21 mouse cellular contexts compared by ENCODE assay signal in the genomic region with DNA sequence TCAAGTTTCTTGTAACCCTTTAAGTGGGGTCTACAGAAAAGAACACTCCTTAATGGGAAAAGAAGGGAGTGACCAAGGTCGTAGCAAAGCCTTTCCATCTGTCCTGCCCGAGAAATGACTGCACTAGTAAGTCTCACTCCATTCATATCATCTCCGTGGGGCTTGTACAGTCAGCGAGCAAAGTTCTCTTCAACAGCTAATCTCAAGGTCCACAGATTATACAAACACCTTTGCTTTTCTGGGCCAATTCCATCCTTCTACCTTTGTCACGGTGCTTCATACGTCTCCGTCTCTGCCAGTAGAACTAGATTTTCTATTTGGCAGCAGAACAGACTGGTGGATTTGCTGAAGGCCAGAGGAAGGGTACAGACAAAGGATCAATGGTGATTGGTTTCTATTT. TPM values are rescaled to one million over a fixed set of nuclear protein-coding genes. Genes with fewer than 3 reads are reported as not detected.
DNase-seq lines count a peak whose midpoint lies in the region; ATAC-seq lines count a peak whose summit lies in the region.
"Had no signal": no experiment of that assay in that cellular context is flagged by ENCODE, and none has a peak within 500 bp of the region (broad histone marks: within the 10 kb centered on the region; RNA-seq: fewer than 3 reads in every experiment).

No protein-coding gene starts in this region.

- no peak overlapping the region for H3K27ac ChIP-seq in midbrain, embryonic 11.5 days (ENCODE audit: low read depth, low read length)
- no peak overlapping the region for H3K27ac ChIP-seq in midbrain, embryonic 14.5 days (replicated peaks; ENCODE audit: low read depth, low read length)
- H3K27ac ChIP-seq in stomach, embryonic 16.5 days (ENCODE audit: low read length), result no peak overlapping the region
- H3K27ac ChIP-seq: embryonic facial prominence, embryonic 12.5 days; forebrain, embryonic 12.5 days; heart, embryonic 15.5 days had no signal

- H3K36me3 ChIP-seq in midbrain, embryonic 11.5 days (ENCODE audit: control insufficient read depth, insufficient read depth, low read length), result no peaks in the 10 kb centered on the region
- no peaks in the 10 kb centered on the region for H3K36me3 ChIP-seq in midbrain, embryonic 14.5 days (ENCODE audit: control insufficient read depth, insufficient read depth, low read length)
- H3K36me3 ChIP-seq in stomach, embryonic 16.5 days (ENCODE audit: control insufficient read depth, insufficient read depth, low read length), result no peaks in the 10 kb centered on the region
- H3K36me3 ChIP-seq: embryonic facial prominence, embryonic 12.5 days; forebrain, embryonic 12.5 days; heart, embryonic 15.5 days had no signal

- H3K4me2 ChIP-seq in midbrain, embryonic 11.5 days, result no peak overlapping the region
- H3K4me2 ChIP-seq in midbrain, embryonic 14.5 days (ENCODE audit: low read length), result no peak overlapping the region
- no peak overlapping the region for H3K4me2 ChIP-seq in stomach, embryonic 16.5 days (ENCODE audit: low read depth, low read length)
- H3K4me2 ChIP-seq: embryonic facial prominence, embryonic 12.5 days; forebrain, embryonic 12.5 days; heart, embryonic 11.5 days; heart, embryonic 15.5 days had no signal

- H3K4me1 ChIP-seq in midbrain, embryonic 11.5 days (ENCODE audit: control insufficient read depth, insufficient read depth, low read length), result no peaks in the 10 kb centered on the region
- no peaks in the 10 kb centered on the region for H3K4me1 ChIP-seq in midbrain, embryonic 14.5 days (ENCODE audit: control insufficient read depth, insufficient read depth, low read length)
- H3K4me1 ChIP-seq in stomach, embryonic 16.5 days (ENCODE audit: control insufficient read depth, insufficient read depth, low read length), result no peaks in the 10 kb centered on the region
- H3K4me1 ChIP-seq: embryonic facial prominence, embryonic 12.5 days; forebrain, embryonic 12.5 days had no signal

- ATAC-seq in midbrain, embryonic 11.5 days (ENCODE audit: low FRiP score), result no peak
- ATAC-seq in midbrain, embryonic 14.5 days (ENCODE audit: low FRiP score, low TSS enrichment), result no peak
- 0 out of 2 replicates have a peak, but pooled peaks have one; percentile 7 for ATAC-seq in stomach, embryonic 16.5 days (ENCODE audit: insufficient read depth, low FRiP score)
- ATAC-seq: activated CD4-positive, CD25-positive, alpha-beta regulatory T cell, adult 4 months; forebrain, embryonic 16.5 days; Patski had no signal

- H3K4me3 ChIP-seq in midbrain, embryonic 11.5 days (ENCODE audit: low read depth, low read length), result no peak overlapping the region
- H3K4me3 ChIP-seq in midbrain, embryonic 14.5 days (replicated peaks; ENCODE audit: low read depth, low read length), result no peak overlapping the region
- H3K4me3 ChIP-seq in stomach, embryonic 16.5 days (replicated peaks; ENCODE audit: low read length), result no peak overlapping the region
- H3K4me3 ChIP-seq: embryonic facial prominence, embryonic 12.5 days; forebrain, embryonic 12.5 days; heart, embryonic 15.5 days had no signal

- no peaks in the 10 kb centered on the region for H3K27me3 ChIP-seq in midbrain, embryonic 11.5 days (ENCODE audit: control insufficient read depth, insufficient read depth, low read length)
- H3K27me3 ChIP-seq in midbrain, embryonic 14.5 days (ENCODE audit: control insufficient read depth, insufficient read depth, low read length), result no peaks in the 10 kb centered on the region
- no peaks in the 10 kb centered on the region for H3K27me3 ChIP-seq in stomach, embryonic 16.5 days (ENCODE audit: control insufficient read depth, insufficient read depth, low read length)
- H3K27me3 ChIP-seq: CH12.LX; embryonic facial prominence, embryonic 12.5 days; forebrain, embryonic 12.5 days; heart, embryonic 15.5 days had no signal

- no peaks in the 10 kb centered on the region for H3K9me3 ChIP-seq in midbrain, embryonic 11.5 days (ENCODE audit: control insufficient read depth, low read length)
- no peaks in the 10 kb centered on the region for H3K9me3 ChIP-seq in midbrain, embryonic 14.5 days (ENCODE audit: control insufficient read depth, low read length)
- no peaks in the 10 kb centered on the region for H3K9me3 ChIP-seq in stomach, embryonic 16.5 days (replicated peaks; ENCODE audit: control insufficient read depth, low read length)
- H3K9me3 ChIP-seq: embryonic facial prominence, embryonic 12.5 days; forebrain, embryonic 12.5 days; heart, embryonic 15.5 days had no signal

- H3K9ac ChIP-seq in midbrain, embryonic 11.5 days (ENCODE audit: low read length), result no peak overlapping the region
- no peak overlapping the region for H3K9ac ChIP-seq in midbrain, embryonic 14.5 days (replicated peaks; ENCODE audit: low read length)
- H3K9ac ChIP-seq in stomach, embryonic 16.5 days (ENCODE audit: low read length), result no peak overlapping the region
- H3K9ac ChIP-seq: embryonic facial prominence, embryonic 12.5 days; forebrain, embryonic 12.5 days; heart, embryonic 15.5 days had no signal

- peak; percentile 9 to 25 for DNase-seq in kidney, adult 8-10 months
- DNase-seq in kidney, postnatal 25 days, result no peak
- peak; percentile 14 for DNase-seq in midbrain, embryonic 11.5 days (ENCODE audit: low spot score, missing footprints)
- no peak for DNase-seq in midbrain, embryonic 14.5 days
- no peak for DNase-seq in heart, adult 9 months (ENCODE audit: low spot score in 2 of 2)
- DNase-seq: adrenal gland, postnatal 14 days; cerebellum, adult 11-12 months; cerebellum, adult 9-10 months; cerebellum, postnatal 25 days; gastrocnemius, postnatal 10 days; heart, adult 18-20 months; heart, postnatal 14 days had no signal

- WGBS in midbrain, embryonic 11.5 days, result 91% methylated on average over 7 of the region's 7 CpGs
- WGBS in midbrain, embryonic 14.5 days, result 86% methylated on average over 7 of the region's 7 CpGs
- 67% methylated on average over 7 of the region's 7 CpGs for WGBS in stomach, embryonic 16.5 days

RNA-seq across cellular contexts. Expression of a gene that starts 51.6 kb away (rescaled TPM):
- polyA plus RNA-seq in midbrain, embryonic 11.5 days (2014; fragmentation: Nextera tagmentation; extraction: Ambion mirVana), result 1.6 and 2.2 TPM in 2 replicates
- polyA plus RNA-seq in midbrain, embryonic 14.5 days (2014; fragmentation: Nextera tagmentation; extraction: Ambion mirVana), result 4.8 and 6.6 TPM in 2 replicates
- polyA plus RNA-seq in stomach, embryonic 16.5 days (2015; fragmentation: Nextera tagmentation; extraction: Ambion mirVana), result 1.8 and 2.6 TPM in 2 replicates

Comparison
In these comparisons a context has a peak if more than half of its experiments do, and no peak if none do; other contexts are left out.
1. DNase-seq: peak in kidney, adult 8-10 months (2 of 2) and midbrain, embryonic 11.5 days (single experiment); none in kidney, postnatal 25 days (0 of 2), midbrain, embryonic 14.5 days (single experiment) and heart, adult 9 months (0 of 2).